Mouse (Mus musculus) adrenal gland, adult (tissue): ENCODE measurements around the gene Tenm4.

ENCODE experiments used
- DNase-seq, 2 experiments: peaks; one replicate each; pipeline ENCODE4 v3.0.0; 2022 to 2023; ENCODE audit warnings: low spot score in 1 of 2; ENCODE audit not compliant: inconsistent age in 2 of 2

Tenm4 gene

DNA sequence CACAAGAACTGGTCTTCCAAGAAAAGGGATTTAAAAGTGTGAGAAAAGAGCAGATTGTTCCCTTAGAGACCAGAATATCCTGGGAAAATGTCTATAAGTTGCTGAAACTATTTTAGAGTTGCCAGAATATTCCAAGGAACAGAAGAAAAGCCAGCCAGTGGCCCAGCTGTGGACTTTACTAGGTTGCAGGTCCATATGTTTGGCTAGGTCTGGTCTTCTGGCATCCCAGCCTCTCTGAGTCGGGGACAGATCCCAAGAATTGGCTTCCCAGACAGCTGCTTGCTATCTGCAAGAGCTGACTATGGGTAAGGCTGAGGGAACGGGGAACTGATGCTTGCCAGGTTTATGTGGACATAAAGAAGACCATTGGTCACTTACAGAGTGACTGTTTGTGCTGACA, 352.6 kb downstream of the Tenm4 start:
- DNase-seq = no peak

DNA sequence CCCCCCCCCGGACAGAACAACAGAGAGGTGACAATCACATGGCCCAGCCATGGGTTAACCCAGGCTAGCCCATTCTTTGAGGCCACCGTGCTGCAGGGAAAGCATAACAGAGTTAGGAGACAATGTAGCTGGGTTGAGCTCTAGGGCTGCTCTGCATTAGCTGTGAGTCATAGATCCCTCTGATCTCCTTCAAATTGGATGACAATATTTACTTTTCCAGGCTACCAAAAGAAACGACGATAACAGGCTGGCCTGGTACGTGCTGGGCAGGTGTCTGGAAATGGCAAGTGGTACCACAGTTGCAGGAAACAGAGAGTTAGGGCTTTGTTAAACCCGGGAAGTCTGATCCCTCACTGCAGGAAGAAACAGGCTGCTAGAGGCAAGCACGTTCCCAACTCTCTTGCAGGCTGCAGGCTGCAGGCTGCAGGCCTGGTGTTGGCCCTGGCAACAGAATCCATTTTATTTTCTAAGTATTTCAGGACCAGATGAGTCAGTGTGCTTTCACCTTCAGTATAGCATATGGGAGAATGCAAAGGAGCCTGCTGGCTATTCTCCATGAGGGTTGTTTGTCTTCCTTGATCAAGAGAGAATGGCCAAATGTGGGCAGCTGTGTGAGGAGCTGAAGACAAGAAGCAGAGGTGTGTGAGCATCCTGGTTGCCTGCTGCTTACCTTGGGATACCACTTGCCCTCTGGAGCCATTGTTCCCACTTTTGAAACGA, 353.6 kb downstream of the Tenm4 start:
- DNase-seq = no peak

GRCm38 (mm10) chr7:96525344-96525743, 354.3 kb downstream of the Tenm4 start:
- no peak for DNase-seq

GRCm38 (mm10) chr7:96530571-96531426, 359.8 kb downstream of the Tenm4 start:
- DNase-seq = no peak

DNA sequence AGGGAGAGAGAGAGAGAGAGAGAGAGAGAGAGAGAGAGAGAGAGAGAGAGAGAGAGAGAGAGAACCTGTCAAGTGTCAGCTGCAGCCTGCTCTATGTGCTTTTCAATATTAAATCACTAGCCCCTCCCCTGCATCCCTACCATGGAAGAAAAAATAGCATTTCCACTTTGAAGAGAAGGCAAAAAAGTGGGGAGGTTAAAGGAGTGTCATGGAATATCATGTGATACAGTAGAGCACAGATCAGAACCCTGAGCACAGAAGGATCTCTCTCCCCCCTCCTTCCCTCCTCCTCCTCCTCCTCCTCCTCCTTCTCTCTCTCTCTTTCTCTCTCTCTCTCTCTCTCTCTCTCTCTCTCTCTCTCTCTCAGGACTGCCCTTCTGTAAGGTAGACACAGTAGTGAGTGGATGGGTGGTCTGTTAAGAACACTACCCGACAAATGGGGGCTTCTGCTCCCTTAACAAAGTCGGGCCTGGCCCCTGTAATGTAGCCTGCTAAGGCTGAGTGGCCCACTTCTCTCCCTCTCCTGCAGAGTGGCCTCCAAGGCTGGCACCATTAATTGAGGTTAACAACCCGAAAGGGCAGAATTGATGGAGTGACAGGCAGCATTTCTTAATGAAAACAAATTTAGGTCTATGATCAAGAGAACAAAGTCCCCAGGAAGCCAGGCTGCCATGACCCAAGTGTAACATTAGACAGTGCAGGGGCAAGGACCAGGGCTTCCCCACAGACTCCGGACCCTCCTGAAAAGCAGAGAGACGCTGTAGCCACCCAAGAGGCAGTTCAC, 361.1 kb downstream of the Tenm4 start:
- no peak for DNase-seq

DNA sequence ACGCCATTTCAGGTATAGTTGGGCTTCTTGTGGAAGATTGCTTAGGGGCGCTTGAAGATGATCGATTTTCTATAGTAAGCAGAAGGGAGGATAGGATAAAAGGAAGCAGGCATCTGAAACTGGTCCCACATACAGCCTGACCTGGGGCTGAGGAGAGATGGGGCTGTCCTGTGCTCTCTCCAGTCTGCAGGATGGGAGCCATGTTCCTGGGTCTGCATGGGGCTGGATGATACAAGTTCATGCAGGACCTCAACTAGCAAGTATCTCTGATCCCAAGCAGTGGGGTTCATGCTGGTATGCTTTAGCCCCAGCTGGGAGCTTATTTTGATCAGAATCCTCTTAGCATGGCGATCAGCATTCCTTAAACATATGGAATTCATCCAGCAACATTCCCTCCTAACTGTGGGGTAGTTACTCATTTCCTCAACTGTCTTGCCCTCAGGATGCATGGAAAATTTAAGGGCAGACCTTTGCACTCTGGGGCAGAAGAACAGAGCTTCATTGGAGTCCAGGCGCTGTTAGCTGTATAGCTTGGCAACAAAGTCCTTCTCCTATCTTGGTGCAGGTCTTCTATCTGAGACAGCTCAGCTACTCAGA, 361.9 kb downstream of the Tenm4 start:
- DNase-seq = no peak

DNA sequence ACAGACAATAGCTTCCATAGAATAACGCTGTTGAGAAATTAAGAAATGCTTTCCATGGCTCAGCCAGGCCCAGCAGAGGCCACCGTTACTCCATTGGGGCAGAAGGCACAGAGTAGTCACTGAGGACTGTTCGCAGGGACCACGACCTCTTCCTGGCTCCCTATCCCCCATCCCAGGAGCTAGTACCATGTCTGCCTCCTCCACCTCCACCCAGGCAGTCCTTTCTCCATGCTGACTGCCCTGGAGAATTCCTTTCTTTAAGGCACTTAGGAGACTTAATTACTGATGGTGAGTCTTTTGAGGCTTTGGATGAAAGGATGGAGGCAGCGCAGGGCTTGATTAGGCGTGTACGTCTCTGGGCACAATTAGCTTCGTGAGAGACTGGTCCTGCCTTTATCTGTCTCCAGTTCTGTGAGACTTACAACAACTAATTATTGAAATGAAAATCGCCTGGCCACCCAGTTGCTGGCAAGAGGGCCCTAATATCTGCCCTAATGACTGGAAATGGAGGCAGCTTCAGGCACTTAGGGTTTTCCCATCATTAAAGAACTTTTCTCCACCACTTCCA, 365.4 kb downstream of the Tenm4 start:
- DNase-seq = no peak

- DNase-seq = no peak
Observed at GRCm38 (mm10) chr7:96539248-96540034, 368.4 kb downstream of the Tenm4 start.

DNA sequence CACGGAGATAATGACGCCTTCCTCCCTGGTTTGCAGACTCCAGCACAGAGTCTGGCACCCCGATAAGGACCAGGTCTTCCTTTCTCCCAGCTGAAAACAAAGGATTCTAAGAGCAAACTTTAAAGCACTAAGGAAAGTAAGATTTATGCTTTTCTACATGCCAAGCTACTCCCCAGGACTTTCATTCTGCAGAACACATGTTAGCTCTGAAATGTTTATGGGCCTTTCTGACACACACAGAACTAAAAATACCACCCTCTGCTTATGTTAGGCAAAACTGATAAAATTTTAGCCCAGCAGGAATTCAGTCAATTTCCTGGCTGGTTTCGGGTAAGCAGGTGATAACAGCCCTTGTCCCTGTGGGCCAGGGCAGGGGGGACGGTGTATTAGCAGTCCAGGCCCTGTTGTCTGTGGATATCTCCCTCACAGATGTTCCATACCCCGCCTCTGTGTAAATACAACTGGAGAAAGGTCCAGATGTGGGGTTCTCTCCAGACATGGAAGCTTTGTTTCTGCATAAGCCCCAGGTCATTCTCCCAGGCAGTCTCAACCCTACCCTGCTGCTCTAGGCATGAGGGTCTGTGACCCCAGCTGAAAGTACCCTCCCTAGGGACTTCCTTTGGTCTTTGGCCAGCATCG, 369.5 kb downstream of the Tenm4 start:
- no peak for DNase-seq

GRCm38 (mm10) chr7:96545979-96546378, 374.9 kb downstream of the Tenm4 start:
- no peak for DNase-seq

DNA sequence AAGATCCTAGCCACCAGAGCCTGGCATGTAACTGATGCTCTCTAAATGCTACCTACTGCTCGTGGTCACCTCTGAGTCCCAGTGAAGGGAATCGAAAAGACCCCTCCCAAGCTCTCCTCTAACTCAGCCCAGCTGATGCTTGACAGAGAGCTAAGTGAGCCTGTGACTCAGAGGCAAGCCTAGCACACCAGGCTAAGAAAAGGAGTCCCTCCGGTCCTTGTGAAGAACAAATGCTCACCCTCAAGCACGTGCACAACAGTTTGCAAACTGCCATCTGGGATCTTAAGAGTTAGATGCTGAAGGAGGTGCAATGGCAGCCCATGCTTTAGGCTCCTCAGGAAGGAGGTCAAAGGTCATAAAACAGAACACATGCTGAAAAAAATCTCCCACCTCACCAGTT, 380.8 kb downstream of the Tenm4 start:
- no peak for DNase-seq

DNA sequence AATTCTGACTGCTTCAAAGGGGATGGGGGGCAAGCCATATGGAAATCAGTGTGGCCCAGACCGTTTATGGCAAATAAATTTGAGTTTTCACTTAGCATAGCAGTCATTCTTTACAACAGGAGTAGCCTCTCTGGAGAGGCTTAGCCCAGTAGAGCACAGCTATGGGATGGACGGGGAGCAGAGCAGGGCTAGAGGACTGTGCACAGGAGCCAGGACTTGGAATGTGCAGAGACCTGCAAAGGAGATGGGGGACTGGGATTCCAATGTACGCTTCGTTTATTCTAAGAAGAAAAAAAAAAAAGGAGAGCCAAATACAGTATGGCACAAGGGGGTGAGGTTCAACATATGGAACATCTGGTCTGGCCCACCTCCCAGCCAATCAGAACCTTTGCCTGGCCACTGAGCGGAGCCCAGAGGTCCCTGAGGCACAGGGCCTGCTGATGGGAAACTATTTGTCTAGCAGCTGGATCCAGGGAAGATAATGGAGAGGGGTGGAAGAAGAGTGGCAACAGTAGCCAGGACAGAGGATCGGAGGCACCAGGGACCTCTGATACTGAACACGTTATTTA, 381.3 kb downstream of the Tenm4 start:
- DNase-seq = no peak

- peak; percentile 21 to 67 for DNase-seq
Observed at GRCm38 (mm10) chr7:96554277-96554690, 383.2 kb downstream of the Tenm4 start.

DNA sequence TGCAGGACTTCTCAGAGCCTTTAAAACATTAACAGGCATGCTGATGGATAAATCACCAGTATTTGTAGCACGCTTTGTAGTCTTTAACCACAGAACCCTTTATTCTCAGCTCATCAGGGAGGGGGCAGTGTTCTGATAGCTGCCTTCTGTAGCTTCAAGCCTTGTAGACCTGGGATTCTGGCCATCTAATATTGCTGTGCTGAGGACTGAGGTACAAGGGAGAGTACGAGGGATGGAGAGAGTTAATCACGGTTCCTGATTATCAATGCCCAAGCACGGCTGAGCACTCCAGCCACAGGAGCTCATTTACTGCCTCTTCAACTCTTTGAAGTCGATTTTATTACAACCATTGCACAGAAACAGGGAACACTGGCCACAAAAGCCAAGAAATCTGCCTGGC, 384.2 kb downstream of the Tenm4 start:
- DNase-seq = no peak

DNA sequence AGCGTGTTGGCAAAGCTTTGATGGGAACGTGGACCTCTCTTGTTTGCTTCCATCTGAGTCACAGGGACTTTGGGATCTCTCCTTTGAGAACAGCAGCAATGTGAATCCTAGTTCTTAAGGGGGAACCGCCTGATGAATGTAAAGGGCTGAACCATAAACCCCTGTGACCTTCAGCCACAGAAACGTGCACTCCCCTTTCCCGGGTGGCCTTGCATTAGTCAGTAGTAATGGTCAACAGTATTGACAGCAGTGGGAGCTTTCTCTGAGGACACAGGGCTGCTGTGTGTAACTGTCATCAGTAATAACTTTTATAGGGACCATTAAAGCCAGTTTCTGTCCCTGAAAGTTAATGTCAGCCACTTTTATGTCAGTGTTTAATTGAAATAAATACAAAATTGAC, 385.7 kb downstream of the Tenm4 start:
- DNase-seq = no peak

- DNase-seq = no peak
Observed at GRCm38 (mm10) chr7:96562890-96563289, 391.8 kb downstream of the Tenm4 start.

DNA sequence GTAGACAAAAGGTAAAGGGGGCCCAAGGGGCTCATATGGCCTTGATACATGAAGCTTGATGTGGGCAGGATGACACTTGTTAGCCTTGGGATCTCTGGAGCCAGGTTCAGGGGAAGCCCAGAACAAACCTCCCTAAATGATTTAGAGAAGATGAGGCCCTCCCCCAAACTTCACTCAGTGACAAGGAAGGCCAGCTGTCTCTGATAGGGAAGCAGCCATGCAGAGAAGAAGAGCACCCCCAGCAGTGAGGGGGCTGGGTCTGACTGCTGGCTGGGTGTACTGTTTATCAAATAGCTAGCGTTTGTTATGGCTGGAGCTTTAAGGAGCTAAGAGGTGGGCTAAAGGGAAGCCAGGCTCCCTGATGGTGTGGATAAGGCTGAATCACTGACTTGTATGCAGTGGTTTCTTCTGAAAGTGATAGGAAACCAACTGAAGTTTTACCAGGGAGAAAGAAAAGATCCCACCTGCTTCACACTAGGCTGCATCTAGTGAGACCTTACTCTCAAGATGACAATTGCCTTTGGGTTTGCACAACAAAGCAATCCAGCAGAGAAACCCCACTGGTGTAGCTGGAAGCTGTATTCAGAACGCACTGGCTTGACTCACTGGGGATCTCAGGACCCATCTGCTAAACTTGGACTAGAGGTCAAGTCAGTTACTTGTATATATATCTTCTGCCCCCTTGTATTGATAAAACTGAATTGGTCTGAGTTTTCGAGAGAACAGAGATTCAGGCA, 392.5 kb downstream of the Tenm4 start:
- no peak for DNase-seq

DNA sequence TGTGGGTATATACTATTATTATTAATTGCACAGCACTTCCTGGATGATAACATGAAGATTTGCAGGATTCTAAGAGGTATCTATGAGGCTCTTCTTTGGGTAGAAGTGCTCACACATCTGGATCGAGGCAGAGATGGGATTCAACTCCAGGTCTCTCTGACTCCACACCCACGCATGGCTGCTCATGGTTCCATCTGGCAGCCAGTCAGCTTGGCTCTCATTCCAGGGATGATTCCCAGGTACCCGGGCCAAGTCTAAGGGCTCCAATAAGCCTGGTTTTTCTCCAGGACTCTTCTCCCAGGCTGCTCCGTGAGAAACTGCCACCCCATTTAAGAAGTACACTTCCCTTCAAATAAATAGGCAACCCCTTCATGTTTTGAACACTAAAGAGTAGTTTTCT, 394.8 kb downstream of the Tenm4 start:
- no peak for DNase-seq

DNA sequence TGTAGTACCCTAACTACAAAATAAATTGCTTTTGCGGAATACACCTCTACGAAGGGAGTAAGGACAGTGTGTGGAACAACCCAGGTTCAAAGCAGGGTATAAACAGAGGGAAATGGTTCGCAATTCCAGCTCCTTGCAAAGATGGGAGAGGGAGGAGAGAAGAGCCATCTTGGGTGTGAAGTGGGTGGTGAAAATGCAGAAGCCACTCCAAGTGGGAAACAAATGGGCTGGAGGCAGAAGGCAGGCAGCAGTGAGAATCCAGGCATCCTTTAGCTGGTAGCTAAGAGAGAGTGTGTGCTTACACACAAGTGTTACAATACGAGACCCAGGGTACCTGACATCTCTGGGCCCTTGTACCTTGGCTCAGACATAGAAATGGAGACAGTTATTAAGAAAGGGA, 395.2 kb downstream of the Tenm4 start:
- no peak for DNase-seq
